Mouse (Mus musculus): ENCODE data around the gene Cdc42bpb. TPM values are rescaled to one million over a fixed set of nuclear protein-coding genes. Genes with fewer than 3 reads are reported as not detected.

The Cdc42bpb gene
- polyA plus RNA-seq, 1 experiment, result 62.1 TPM

- Histone ChIP-seq H3K27ac (ENCODE audit: control insufficient read depth, insufficient read depth, low read length) (no peak overlapping the region), H3K4me3 (ENCODE audit: control insufficient read depth, insufficient read depth, low read length) (no peak overlapping the region), H3K36me3 (ENCODE audit: control insufficient read depth, insufficient read depth, low read length) (no peaks in the 10 kb centered on the region), H3K4me1 (replicated peaks; ENCODE audit: control insufficient read depth, insufficient read depth, low read length) (no peaks in the 10 kb centered on the region), H3K27me3 (ENCODE audit: control insufficient read depth, insufficient read depth, low read length) (no peaks in the 10 kb centered on the region; the same call in 1 of the 2 replicates)
- 86% methylated on average over 8 of the region's 8 CpGs for WGBS
- DNase-seq, result no peak
- TF ChIP-seq CTCF (IDR thresholded peaks at IDR 0.05; ENCODE audit: borderline replicate concordance, control insufficient read depth, extremely low read depth, insufficient read depth, low read length, poor library complexity) (no peak), POLR2A (IDR thresholded peaks at IDR 0.05; ENCODE audit: control insufficient read depth, extremely low read depth, insufficient read depth, low read length, poor library complexity) (no peak)
Measured at GRCm38 (mm10) chr12:111411631-111412355, 34.3 kb upstream of the Cdc42bpb start.

GRCm38 (mm10) chr12:111409583-111409982, 32.1 kb upstream of the Cdc42bpb start:
- H3K27ac ChIP-seq (ENCODE audit: control insufficient read depth, insufficient read depth, low read length), result no peak overlapping the region
- 79% methylated on average over 5 of the region's 5 CpGs for WGBS
- H3K4me1 ChIP-seq (replicated peaks; ENCODE audit: control insufficient read depth, insufficient read depth, low read length), result no peaks in the 10 kb centered on the region
- no peak for DNase-seq
- TF ChIP-seq POLR2A (IDR thresholded peaks at IDR 0.05; ENCODE audit: control insufficient read depth, extremely low read depth, insufficient read depth, low read length, poor library complexity), result no peak
- TF ChIP-seq CTCF (IDR thresholded peaks at IDR 0.05; ENCODE audit: borderline replicate concordance, control insufficient read depth, extremely low read depth, insufficient read depth, low read length, poor library complexity), result no peak
- no peaks in the 10 kb centered on the region for H3K36me3 ChIP-seq (ENCODE audit: control insufficient read depth, insufficient read depth, low read length)
- no peak overlapping the region for H3K4me3 ChIP-seq (ENCODE audit: control insufficient read depth, insufficient read depth, low read length)
- peaks cover 4% of the 10 kb centered on the region; the same call in 1 of the 2 replicates for H3K27me3 ChIP-seq (ENCODE audit: control insufficient read depth, insufficient read depth, low read length)

- Histone ChIP-seq H3K27ac (ENCODE audit: control insufficient read depth, insufficient read depth, low read length) (no peak within 1 kb of the TSS), H3K36me3 (ENCODE audit: control insufficient read depth, insufficient read depth, low read length) (no peaks in the 10 kb centered on the region), H3K4me1 (replicated peaks; ENCODE audit: control insufficient read depth, insufficient read depth, low read length) (no peaks in the 10 kb centered on the region), H3K4me3 (ENCODE audit: control insufficient read depth, insufficient read depth, low read length) (no peak within 1 kb of the TSS), H3K27me3 (ENCODE audit: control insufficient read depth, insufficient read depth, low read length) (peaks cover 4% of the 10 kb centered on the region; the same call in 1 of the 2 replicates)
- no peak for TF ChIP-seq CTCF (IDR thresholded peaks at IDR 0.05; ENCODE audit: borderline replicate concordance, control insufficient read depth, extremely low read depth, insufficient read depth, low read length, poor library complexity)
- TF ChIP-seq POLR2A (IDR thresholded peaks at IDR 0.05; ENCODE audit: control insufficient read depth, extremely low read depth, insufficient read depth, low read length, poor library complexity), result no peak
- 7% methylated on average over 24 of the region's 24 CpGs for WGBS
- DNase-seq, result no peak
Measured at GRCm38 (mm10) chr12:111406622-111407021, 29.1 kb upstream of the Cdc42bpb start, which contains the start of gene Lbhd2. Gene Lbhd2 (plus strand): TSS chr12:111406809.

GRCm38 (mm10) chr12:111404880-111405279, 27.4 kb upstream of the Cdc42bpb start:
- no peak overlapping the region for H3K4me3 ChIP-seq (ENCODE audit: control insufficient read depth, insufficient read depth, low read length)
- no peaks in the 10 kb centered on the region for H3K36me3 ChIP-seq (ENCODE audit: control insufficient read depth, insufficient read depth, low read length)
- DNase-seq, result no peak
- no peaks in the 10 kb centered on the region for H3K4me1 ChIP-seq (replicated peaks; ENCODE audit: control insufficient read depth, insufficient read depth, low read length)
- H3K27me3 ChIP-seq (ENCODE audit: control insufficient read depth, insufficient read depth, low read length), result peaks cover 4% of the 10 kb centered on the region; the same call in 1 of the 2 replicates
- 81% methylated on average over 10 of the region's 10 CpGs for WGBS
- H3K27ac ChIP-seq (ENCODE audit: control insufficient read depth, insufficient read depth, low read length), result no peak overlapping the region
- TF ChIP-seq POLR2A (IDR thresholded peaks at IDR 0.05; ENCODE audit: control insufficient read depth, extremely low read depth, insufficient read depth, low read length, poor library complexity), result no peak
- no peak for TF ChIP-seq CTCF (IDR thresholded peaks at IDR 0.05; ENCODE audit: borderline replicate concordance, control insufficient read depth, extremely low read depth, insufficient read depth, low read length, poor library complexity)

GRCm38 (mm10) chr12:111401454-111402184, 24.1 kb upstream of the Cdc42bpb start:
- no peak for TF ChIP-seq POLR2A (IDR thresholded peaks at IDR 0.05; ENCODE audit: control insufficient read depth, extremely low read depth, insufficient read depth, low read length, poor library complexity)
- peak; percentile 70; the same call in 1 of the 2 replicates for TF ChIP-seq CTCF (IDR thresholded peaks at IDR 0.05; ENCODE audit: borderline replicate concordance, control insufficient read depth, extremely low read depth, insufficient read depth, low read length, poor library complexity)
- Histone ChIP-seq H3K36me3 (ENCODE audit: control insufficient read depth, insufficient read depth, low read length) (no peaks in the 10 kb centered on the region), H3K4me1 (replicated peaks; ENCODE audit: control insufficient read depth, insufficient read depth, low read length) (no peaks in the 10 kb centered on the region), H3K4me3 (ENCODE audit: control insufficient read depth, insufficient read depth, low read length) (no peak overlapping the region), H3K27me3 (ENCODE audit: control insufficient read depth, insufficient read depth, low read length) (peaks cover 2% of the 10 kb centered on the region; the same call in 1 of the 2 replicates), H3K27ac (ENCODE audit: control insufficient read depth, insufficient read depth, low read length) (no peak overlapping the region)
- peak; percentile 42 for DNase-seq
- 35% methylated on average over 15 of the region's 15 CpGs for WGBS

- no peaks in the 10 kb centered on the region for H3K27me3 ChIP-seq (ENCODE audit: control insufficient read depth, insufficient read depth, low read length)
- no peak overlapping the region for H3K27ac ChIP-seq (ENCODE audit: control insufficient read depth, insufficient read depth, low read length)
- 80% methylated on average over 5 of the region's 5 CpGs for WGBS
- no peaks in the 10 kb centered on the region for H3K4me1 ChIP-seq (replicated peaks; ENCODE audit: control insufficient read depth, insufficient read depth, low read length)
- H3K36me3 ChIP-seq (ENCODE audit: control insufficient read depth, insufficient read depth, low read length), result no peaks in the 10 kb centered on the region
- H3K4me3 ChIP-seq (ENCODE audit: control insufficient read depth, insufficient read depth, low read length), result no peak overlapping the region
- no peak for TF ChIP-seq POLR2A (IDR thresholded peaks at IDR 0.05; ENCODE audit: control insufficient read depth, extremely low read depth, insufficient read depth, low read length, poor library complexity)
- no peak for TF ChIP-seq CTCF (IDR thresholded peaks at IDR 0.05; ENCODE audit: borderline replicate concordance, control insufficient read depth, extremely low read depth, insufficient read depth, low read length, poor library complexity)
- DNase-seq, result no peak
Measured at GRCm38 (mm10) chr12:111396997-111397396, 19.5 kb upstream of the Cdc42bpb start.

Data from thymus, adult 2 months (tissue).